Mouse (Mus musculus) thymus, postnatal 4 days (tissue): ENCODE results near the gene Prr23a2.
A peak's percentile ranks its signal among the peaks of the same experiment; 100 is the strongest.

Experiments
- DNase-seq: peaks from one replicate; pipeline ENCODE4 v3.0.0; 2021

Gene Prr23a2

GRCm38 (mm10) chr9:98856210-98856609, at the start of gene Prr23a2:
TSS of gene Prr23a2 (plus strand) at chr9:98856494.
- DNase-seq, result peak; percentile 5

GRCm38 (mm10) chr9:98807631-98808030, 48.7 kb upstream of the Prr23a2 start:
- no peak for DNase-seq

GRCm38 (mm10) chr9:98809526-98809925, 46.8 kb upstream of the Prr23a2 start:
- peak; percentile 25 for DNase-seq

GRCm38 (mm10) chr9:98816066-98816465, 40.2 kb upstream of the Prr23a2 start:
- DNase-seq, result no peak

- no peak for DNase-seq
These were observed 38.7 kb upstream of the Prr23a2 start for GRCm38 (mm10) chr9:98817592-98817991.

- DNase-seq, result no peak
These were observed 37.3 kb upstream of the Prr23a2 start for GRCm38 (mm10) chr9:98818971-98819370.

- no peak for DNase-seq
These were observed 36.8 kb upstream of the Prr23a2 start for GRCm38 (mm10) chr9:98819481-98819880.

GRCm38 (mm10) chr9:98820461-98820860, 35.8 kb upstream of the Prr23a2 start:
- no peak for DNase-seq

GRCm38 (mm10) chr9:98821067-98821466, 35.2 kb upstream of the Prr23a2 start:
- DNase-seq, result no peak

GRCm38 (mm10) chr9:98823805-98824204, 32.5 kb upstream of the Prr23a2 start:
- no peak for DNase-seq

GRCm38 (mm10) chr9:98829508-98829907, 26.8 kb upstream of the Prr23a2 start:
- no peak for DNase-seq

- no peak for DNase-seq
These were observed 18.7 kb upstream of the Prr23a2 start for GRCm38 (mm10) chr9:98837537-98838074.

- DNase-seq, result no peak
These were observed 14.2 kb upstream of the Prr23a2 start, which contains the start of gene Prr23a1 for GRCm38 (mm10) chr9:98842117-98842516. TSS of gene Prr23a1 (plus strand) at chr9:98842503.

GRCm38 (mm10) chr9:98863463-98863862, 7.2 kb downstream of the Prr23a2 start:
- peak; percentile 8 for DNase-seq

GRCm38 (mm10) chr9:98864571-98864970, 8.3 kb downstream of the Prr23a2 start, which contains the start of gene Prr23a3:
TSS of gene Prr23a3 (plus strand) at chr9:98864767.
- DNase-seq, result peak; percentile 10

GRCm38 (mm10) chr9:98901486-98901885, 45.2 kb downstream of the Prr23a2 start:
- no peak for DNase-seq

- DNase-seq, result no peak
These were observed 46.5 kb downstream of the Prr23a2 start, which contains the start of gene 7420426K07Rik for GRCm38 (mm10) chr9:98902819-98903218. TSS of gene 7420426K07Rik (plus strand) at chr9:98903119.
